Mouse (Mus musculus): Measurements from ENCODE around the gene Retreg3.
A peak's percentile ranks its signal among the peaks of the same experiment; 100 is the strongest.
"Not testable (repeated sequence)": the region's sequence is repeated elsewhere in the genome, so short reads cannot be mapped to it uniquely, and the experiment has no call there.

Gene Retreg3

GRCm38 (mm10) chr11:101119761-101120544, at the start of gene Retreg3, which contains the start of gene Tubg1:
Retreg3 (minus strand) TSS chr11:101119893.
Tubg1 (plus strand) TSS chr11:101119938.
- DNase-seq (ENCODE audit: low read depth) = peak; percentile 99

DNA sequence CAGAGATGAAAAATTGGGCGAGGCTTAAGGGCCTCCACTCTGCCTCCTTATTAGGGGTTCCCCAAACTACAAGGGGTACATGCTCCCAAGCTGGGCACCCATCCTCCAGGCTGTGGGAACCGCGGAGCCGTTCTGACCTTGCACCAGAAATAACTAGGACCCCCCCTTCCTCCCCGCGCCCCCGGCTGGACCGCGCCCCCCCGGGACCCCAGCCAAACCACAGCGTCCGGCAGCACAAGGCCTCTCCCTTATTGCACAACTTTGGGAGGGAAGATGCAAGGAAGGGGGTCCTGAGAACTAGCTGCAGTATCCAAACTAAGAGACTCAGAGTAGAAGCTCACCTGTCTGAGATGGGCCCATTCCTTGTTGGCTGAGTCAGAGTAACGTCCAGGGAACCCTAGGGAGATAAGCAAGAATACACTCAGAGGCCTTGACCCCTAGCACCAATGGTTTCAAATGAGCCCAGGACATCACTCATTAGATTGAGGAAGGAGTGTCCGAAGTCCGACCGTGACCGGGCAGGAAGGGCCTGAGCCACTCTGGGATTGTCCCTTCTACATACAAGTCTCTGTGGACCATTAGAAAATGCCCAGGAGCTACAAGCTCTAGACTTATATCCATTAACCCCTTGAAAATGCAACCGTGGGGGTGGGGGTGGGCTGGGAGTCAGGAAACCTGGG, 48.7 kb upstream of the Retreg3 start:
- DNase-seq (ENCODE audit: low read depth) = no peak

- DNase-seq (ENCODE audit: low read depth) = no peak
These were observed 48.2 kb upstream of the Retreg3 start for GRCm38 (mm10) chr11:101167963-101168300.

DNA sequence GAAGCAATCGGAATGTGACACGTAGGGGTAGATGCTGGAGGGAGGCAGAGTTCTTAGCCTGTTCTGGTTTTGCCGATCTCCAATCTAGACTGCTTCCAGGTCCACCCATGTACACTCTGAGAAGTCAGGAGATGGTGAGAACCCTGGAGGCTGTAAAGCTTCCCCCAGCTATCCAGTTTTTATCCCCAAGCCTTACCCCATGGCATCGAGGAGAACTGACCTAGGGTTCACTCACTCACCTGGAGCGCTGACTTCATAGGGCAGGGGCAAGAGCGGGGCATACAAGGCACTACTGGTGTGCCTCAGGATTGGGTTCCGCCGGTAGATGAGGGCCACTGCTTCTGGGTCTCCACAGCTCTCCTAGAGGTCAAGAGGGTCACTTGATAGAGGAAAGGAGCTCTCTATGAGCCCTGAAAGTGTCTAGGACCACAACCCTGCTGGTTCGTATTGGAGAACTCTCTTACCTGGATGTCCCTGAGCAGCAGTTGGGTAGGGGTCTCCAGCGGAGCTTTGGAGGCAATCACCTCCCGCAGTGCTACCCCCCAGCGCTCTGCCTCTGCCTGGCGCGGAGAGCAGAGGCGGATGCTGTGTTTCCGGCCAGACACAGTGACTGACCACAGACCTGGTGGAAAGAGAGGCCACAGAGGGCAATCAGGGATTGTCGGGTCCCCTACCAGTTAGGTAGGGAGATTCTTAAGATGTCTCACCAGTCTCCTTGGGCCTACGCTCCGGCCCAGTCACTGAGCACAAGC, 47.7 kb upstream of the Retreg3 start:
- no peak for DNase-seq (ENCODE audit: low read depth)

DNA sequence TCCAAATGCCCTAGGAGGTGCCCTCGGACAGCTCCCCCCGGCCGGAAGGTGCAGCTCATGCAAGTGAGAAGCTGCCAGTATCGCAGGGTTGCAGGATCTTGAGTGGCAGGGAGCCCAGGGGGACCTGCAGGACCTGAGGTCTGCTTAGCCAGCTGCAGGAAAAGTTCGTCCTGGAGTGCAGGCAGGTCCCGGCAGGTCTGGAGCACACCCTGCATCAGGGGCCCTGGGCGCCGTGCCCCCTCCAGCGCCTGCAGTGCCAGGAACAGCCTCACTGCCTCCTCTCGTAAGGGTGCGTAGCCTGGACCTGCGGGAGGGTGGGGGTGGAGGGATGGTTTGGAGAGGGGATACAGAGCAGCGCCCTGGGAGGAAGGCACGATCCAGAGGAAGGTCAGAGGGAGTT, 46.7 kb upstream of the Retreg3 start:
- no peak for DNase-seq (ENCODE audit: low read depth)

DNA sequence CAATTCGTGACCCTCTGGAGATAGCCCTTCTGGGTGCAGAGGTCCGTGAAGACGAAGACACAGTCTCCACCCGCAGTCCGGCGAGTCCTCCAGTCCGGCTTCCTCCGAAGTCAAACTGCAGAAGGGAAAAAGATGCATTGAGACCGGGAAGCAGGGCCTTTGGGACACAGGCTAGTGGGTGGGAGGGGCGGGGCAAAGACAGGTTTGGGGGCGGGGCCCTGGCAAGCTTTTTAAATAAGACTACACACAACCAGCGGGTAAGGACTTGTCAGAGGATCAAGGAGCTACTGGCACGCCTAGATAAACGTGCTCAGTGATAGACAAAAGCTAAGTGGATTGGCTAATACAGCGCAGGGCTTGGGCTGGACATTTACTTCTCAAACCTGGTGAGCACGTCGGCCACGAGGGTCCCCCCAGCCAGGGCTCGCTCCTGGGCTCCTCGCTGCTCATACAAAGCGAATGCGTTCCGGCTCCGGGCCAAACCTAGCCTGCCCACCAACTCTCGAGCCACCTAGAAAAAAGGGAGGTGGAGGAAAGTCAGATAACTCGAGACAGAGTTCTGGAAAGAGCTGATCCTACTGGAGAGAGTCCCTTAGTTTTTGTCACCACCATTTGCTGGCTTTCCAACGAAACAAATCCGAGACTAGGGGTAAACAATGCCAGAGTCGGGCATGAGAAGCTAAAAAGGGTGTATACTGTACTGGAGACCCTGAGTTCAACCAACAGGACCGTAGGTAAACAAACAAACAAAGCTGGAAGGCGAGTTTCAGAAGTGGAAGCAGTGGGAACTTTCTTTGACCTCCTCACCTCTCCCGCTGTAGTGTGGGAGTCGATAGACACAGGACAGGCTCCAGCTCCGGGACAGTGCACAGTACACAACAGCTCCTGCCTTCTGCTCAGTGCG, 45.2 kb upstream of the Retreg3 start:
- DNase-seq (ENCODE audit: low read depth) = no peak

DNA sequence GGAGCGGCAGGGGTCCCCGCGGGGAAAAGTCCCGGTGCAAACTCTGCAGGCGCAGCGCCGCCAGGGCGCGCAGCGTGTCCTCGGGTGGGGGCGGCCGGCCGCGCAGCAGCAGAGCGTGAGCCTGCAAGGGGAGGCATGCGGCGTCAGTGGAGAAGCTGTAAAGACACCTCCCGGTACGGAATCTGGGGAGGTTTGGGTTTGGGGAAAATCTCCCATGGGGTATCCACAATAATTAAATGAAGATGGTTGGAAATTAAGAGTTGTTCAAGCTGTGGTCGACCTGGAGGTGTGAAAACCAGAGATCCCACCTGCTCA, 44.6 kb upstream of the Retreg3 start:
- DNase-seq (ENCODE audit: low read depth) = no peak

DNA sequence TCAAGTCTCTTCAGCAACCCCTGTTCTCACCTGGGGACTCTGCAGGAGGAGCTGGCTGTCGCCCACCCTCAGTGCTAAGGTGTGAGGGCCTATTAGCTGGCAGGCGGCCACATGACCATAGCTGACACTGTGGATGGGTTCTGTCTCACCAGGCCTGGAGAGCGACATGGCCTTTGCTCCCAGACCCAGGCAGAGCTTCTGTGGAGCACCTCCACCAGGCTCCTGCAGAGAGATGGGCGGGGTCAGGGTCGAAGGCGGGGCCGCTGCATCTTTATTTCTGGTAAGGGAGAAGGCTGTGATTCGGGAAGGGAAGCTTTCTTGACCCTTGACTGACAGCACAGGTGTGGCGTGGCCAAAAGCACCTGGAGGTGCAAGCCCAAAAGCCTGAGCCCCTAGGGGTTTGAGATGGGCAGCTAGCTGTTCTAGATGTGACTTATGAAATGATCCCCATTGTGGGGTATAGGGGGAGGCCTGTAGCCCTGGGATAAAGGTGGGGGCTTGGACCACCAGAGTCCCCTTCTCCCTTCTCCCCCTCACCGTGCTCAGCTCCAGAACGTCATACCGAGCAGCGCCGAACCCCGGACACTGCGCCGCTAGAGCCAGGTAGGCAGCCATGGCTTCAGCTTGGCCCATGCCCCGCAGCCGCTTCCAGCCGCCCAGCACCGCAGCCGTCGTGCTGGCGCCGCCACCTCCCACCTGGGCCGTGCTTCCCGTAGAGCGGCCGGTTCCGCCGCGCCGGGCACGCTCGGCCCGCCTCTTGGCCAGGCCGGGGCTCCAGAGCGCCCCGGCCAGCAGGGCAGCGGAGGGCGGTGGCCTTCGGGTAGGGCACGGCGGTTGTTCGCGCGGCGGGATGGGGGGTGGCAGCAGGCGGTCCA, 44.0 kb upstream of the Retreg3 start:
- DNase-seq (ENCODE audit: low read depth) = no peak

GRCm38 (mm10) chr11:101162772-101163171, 43.1 kb upstream of the Retreg3 start:
- DNase-seq (ENCODE audit: low read depth) = peak; percentile 63

- no peak for DNase-seq (ENCODE audit: low read depth)
These were observed 42.6 kb upstream of the Retreg3 start for GRCm38 (mm10) chr11:101162301-101162700.

DNA sequence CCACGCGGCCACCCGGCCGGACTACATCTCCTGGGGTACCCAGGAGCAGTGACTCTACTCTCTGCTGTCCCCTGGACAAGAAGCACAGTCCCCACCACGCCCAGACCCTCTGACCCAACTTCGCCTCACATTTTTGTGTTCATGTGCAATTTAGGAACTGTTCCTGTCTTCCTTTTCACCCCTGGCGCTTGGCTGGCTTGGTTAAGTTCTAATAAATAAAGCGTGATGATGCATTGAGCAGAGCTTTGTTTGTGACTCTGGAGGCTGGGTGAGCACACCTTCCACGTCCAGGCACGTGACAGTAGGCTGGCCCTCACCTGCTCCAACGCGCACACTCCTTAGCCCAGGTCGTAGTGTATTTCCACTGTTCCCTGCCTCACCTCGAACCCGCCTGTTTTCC, 41.9 kb upstream of the Retreg3 start:
- no peak for DNase-seq (ENCODE audit: low read depth)

GRCm38 (mm10) chr11:101160981-101161505, 41.4 kb upstream of the Retreg3 start:
- DNase-seq (ENCODE audit: low read depth) = not testable (repeated sequence)

- not testable (repeated sequence) for DNase-seq (ENCODE audit: low read depth)
These were observed 40.5 kb upstream of the Retreg3 start for GRCm38 (mm10) chr11:101160151-101160550.

DNA sequence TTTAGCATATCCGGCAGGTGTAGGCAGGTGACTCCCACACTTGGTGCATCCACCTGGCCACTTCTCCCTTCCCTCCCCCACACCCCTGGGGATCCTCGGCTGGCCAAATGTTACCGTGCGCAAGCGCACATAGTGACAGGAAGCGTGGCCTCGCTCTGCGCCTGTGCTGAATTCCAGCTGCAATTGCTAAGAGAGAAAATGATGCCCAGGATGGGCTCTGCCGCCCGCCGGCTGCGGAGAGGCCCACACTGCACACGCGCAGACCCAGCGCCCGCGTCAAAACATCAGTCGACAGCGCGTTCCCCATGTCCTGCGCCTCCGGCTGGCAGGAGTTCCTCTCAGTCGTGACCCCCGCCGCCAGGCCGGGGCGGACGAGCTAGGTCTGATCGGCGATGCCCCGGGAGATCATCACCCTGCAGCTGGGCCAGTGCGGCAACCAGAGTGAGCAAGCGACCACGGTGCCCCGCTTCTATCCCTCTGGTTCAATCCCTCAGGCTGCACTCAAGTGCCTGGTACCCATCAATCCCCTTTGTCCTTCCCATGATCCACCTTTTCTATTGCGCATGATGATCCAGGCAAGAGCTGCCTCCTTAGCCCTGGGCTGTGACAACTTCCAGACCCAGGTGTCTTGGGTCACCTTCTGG, 36.2 kb upstream of the Retreg3 start, which contains the start of gene Tubg2:
Gene Tubg2, plus strand, starts transcription at position 180 of the 644 bp plus-strand sequence.
- no peak for DNase-seq (ENCODE audit: low read depth)

- DNase-seq (ENCODE audit: low read depth) = no peak
These were observed 35.5 kb upstream of the Retreg3 start for GRCm38 (mm10) chr11:101155151-101155550.

DNA sequence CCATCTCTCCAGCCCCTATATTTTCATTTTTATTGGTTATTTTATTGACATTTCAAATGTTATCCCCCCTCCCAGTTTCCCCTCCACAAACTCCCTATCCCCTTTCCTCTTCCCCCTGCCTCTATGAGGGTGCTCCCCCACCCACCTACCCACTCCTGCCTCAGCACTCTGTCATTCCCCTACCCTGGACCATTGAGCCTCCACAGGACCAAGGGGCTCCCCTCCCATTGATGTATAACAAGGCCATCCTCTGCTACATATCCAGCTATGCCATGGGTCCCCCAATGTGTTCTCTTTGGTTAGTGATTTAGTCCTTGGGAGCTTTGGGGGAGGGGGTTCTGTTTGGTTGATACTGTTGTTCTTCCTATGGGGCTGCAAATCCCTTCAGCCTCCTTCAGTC, 35.0 kb upstream of the Retreg3 start:
- DNase-seq (ENCODE audit: low read depth) = no peak

GRCm38 (mm10) chr11:101152825-101153224, 33.1 kb upstream of the Retreg3 start:
- no peak for DNase-seq (ENCODE audit: low read depth)

DNA sequence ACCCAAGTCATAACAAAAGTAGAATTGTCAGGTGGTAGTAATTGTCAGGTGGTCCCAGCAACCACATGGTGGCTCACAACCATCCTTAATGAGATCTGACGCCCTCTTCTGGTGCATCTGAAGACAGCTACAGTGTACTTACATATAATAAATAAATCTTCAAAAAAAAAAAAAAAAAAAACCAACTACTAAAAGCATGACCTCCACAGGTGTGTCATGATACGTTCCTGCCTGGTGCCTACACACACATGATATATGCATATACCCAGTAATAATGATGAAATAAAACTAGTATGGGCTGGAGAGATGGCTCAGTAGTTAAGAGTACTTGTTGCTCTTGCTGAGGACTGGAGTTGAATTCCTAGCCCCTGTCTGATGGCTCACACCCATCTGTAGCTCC, 31.4 kb upstream of the Retreg3 start:
- no peak for DNase-seq (ENCODE audit: low read depth)

DNA sequence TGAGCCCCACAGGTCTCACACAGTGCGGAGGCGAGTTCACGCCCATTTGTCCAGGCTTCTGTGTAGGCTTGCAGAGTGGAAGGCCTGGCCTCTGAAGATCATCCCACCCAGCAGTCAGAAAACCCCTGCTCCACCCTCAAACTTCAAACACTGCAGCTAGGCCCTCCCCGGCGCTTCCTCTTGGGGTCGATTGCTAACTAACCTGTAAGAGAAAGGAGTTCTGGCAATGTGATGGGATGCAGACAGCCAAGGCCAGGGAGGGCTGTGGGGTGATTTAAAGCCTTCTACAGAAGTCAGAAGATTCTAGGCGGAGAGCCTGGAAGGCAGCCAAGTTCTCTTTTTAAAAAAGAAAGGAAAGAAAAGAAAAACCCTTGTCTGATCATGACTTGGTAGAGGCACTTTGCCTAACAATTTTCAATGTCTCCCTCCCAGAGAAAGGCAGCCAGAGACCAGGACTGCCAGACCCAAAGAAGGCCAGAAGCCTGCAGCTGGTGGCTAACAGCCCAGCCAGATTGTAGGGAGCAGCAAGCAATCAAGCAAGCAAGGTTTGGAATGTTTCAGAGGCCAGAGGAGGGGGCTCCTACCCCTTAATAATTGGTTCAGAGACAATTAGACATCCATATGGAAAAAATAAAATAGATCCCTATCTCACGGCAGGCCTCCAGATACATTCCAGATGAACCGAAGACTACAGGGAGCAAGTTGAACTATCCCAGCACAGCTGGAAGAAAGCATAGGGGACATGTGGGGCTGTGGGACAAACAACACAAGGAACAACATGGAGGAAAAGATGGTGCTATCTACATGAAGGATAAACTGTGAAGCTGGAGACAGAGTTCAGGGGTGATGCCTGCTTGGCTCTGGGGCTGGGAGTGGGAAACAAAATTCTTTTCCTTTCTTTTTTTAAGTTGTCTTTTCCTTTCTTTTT, 29.7 kb upstream of the Retreg3 start:
- DNase-seq (ENCODE audit: low read depth) = peak; percentile 57
